Mouse (Mus musculus) layer of hippocampus, adult 9-11 months (tissue): ENCODE data around the gene Wdhd1.
"Not testable (repeated sequence)": the region's sequence is repeated elsewhere in the genome, so short reads cannot be mapped to it uniquely, and the experiment has no call there.

Experiments
- DNase-seq: peaks from one replicate; pipeline ENCODE4 v3.0.0; 2022

Wdhd1 gene

DNA sequence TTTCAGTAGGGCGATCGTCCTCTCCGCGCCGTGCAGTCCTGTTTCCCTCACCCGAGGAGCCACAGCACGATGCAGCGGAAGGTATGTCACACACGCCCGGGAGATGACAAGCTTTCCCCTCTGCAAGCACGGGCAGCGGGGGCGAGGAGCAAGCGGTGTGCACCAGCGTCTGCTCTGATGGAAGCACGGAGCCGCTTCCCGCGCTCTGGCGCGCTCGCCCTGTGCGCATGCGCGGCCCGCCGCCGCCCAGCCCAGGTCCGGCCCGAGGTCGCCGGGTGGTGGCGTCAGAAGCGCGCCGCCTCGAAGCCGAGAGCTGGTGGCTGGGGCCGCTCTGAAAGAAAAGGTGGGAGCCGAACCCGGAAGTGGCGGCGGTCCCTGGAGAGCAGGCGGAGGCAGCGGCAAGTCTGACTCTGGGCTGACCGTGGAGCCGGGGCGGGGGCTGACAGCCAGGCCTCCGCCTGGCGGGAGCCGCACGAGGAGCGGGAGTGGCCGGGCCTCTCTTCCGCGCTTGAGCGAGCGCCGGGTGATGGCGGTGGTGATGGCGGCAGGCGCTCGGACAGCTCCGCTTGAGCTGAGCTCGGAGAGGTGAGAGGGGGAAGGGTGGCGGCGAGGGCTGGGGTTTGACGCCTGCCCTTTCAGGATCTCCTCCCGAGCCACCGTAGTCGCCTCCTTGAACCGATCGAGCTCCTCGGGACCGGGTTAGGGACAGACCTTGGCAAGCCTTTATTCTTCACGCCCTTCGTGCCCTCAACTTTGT lies at the start of gene Wdhd1, which contains the start of gene Socs4:
Gene Wdhd1 (minus strand): TSS at position 221 of the 757 bp plus-strand sequence.
Gene Socs4 (plus strand): TSS at position 295 of the 757 bp plus-strand sequence.
- peak; percentile 93 for DNase-seq

DNA sequence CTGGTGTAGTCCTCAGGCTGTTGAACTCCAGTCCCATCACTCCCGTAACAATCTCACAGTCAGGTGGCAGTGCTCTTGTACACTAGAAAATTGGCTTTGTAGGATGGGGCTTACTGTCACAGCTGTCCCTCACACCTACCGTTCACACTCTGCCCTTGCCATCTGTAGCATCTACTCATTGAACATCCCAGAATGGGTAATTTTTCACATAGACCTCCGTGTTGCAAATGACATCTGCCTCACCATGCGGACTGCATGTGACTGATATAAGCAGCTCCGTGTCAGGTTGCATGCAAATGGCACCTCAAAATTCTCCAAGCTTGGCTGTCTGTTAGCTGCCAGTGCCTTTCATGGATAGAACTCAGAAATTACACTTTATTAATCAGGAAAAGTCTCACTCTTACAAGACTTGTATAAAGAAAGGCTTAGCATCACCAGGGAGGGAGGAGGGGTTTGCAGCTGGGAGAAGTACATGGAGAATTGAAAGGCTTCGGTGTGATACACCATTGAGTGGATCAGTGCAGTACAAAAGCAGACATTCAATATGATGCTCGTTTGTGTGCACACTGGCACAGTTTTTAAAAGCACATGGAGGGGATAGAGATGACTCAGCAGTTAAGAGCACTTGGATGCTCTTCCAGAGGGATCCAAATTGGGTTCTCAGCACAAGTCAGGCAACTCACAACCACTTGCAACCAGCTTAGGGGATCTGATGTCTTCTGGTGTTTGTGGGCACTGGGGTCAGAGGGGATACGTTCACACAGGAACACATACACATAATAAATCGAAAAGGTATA lies 49.5 kb upstream of the Wdhd1 start:
- DNase-seq = peak; percentile 51

DNA sequence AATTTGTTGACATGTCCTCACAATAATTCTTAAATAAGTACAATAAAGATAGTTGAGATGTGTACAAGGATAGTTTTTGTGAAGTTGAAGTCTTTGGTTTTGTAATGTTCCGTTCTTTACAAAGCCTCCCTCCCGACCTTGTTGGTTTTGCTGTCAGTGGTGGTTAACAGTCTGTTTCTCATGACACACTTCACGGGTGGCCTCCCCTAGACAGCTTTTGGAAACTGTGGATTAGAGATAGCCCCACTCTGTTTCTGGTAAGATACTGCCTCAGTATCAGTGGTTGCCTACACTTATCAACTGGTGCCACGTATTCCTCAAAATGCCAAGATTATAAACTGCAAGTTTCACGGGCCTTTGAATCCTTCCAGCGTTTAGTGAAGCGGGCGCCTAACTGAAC lies 44.9 kb upstream of the Wdhd1 start:
- DNase-seq = not testable (repeated sequence)

DNA sequence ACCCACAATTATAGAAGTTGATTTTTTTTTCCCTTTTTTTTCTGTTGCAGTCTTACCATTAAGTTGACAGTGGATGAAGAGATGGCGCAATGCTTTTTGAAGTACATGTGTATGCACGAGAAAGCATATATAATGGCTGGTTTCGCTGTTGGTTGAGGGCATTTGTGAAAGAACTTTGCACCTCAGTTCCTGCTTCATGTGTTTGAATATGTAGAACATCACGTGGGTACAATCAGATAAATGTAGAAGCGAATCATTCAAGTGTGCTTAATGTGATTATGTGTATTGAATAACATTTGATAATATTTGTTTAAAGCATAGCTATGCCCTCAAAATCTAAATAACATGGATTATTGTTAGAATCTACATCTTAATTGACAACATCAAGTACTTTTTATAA lies 42.7 kb upstream of the Wdhd1 start:
- no peak for DNase-seq

DNA sequence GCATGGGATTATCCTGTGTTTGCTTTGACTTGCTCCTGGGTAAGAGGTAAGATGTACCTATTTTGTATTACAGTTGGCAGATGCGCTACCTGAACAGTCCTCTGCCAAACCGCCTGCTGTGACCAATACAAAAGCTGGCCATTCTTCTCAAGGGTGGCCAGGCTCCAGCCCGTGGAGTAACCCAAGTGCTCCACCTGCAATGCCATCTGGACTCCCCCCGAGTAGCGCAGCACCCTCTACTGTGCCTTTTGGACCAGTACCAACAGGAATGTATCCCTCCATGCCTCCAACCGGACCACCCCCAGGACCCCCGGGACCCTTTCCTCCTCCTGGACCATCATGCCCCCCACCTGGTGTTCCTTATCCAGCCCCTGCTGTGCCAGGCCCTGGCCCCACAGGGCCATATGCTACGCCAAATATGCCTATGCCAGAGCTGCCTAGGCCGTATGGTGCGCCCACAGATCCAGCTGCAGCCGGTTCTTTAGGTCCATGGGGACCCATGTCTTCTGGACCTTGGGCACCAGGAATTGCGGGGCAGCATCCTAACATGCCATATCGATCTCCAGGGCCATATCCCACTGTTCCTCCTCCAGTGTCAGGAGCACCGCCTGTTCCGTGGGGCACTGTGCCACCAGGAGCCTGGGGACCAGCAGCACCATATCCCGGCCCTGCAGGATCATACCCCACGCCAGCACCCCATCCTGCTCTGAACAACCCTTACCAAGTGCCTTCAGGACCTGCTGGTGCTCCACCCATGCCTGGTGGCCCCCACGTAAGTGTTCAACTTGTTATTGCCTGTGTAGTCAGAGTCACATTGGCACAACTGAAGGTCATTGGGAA lies 33.9 kb upstream of the Wdhd1 start:
- DNase-seq = no peak

DNA sequence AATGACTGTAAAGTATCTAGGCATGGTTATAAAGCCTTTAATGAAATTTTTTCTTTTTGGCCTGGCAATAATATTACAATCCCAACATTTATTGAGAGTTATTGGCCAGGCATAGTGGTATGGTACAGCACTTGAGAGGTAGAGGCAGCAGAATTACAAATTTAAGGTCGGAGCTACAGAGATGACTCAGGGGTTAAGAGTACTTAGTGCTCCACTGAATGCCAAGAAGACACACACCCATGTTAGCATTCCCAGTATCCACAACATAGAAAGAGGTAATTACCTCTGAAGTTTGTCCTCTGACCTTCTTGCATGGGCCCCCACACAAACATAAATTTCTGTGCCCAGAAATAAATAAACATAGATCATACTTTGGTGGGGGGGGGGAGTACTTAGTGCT lies 32.4 kb upstream of the Wdhd1 start:
- no peak for DNase-seq

DNA sequence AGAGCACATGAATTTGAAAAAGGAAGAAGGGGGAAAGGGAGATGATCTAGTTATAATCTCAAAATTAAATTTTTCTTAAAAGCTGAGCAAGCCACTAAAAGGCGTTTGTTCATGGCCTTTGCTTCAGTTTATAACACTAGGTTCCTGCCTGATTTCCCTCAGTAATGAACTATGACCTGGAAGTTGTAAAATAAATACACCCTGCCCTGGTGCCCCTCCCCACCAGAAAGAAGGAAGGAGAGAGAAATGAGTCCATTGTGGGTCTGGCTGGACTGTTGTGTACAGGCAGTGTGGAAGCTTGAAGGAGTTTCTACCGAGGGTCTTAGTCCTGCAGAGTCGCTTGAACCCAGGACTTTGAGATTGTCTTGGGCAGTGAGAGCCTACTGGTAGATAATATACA lies 31.0 kb upstream of the Wdhd1 start:
- DNase-seq = no peak

DNA sequence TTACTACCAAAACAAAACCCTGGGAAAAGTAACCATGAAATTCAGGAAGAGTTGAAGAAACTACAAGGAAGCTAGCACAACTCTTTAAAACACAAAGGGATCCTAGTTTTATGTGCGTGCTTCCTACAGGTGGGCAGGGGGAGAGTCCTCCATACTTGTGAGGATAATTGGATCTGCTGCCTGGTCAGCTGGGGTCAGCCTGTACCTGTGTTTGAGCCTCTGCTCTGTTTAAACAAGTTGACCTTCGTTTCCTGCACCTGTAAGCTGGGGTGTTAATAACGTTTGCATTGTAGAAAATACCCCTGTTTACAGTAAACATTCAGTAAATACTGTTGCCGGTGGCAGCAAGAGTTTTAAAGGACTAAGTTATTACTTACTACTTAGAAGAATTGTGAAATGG lies 29.3 kb upstream of the Wdhd1 start:
- no peak for DNase-seq

DNA sequence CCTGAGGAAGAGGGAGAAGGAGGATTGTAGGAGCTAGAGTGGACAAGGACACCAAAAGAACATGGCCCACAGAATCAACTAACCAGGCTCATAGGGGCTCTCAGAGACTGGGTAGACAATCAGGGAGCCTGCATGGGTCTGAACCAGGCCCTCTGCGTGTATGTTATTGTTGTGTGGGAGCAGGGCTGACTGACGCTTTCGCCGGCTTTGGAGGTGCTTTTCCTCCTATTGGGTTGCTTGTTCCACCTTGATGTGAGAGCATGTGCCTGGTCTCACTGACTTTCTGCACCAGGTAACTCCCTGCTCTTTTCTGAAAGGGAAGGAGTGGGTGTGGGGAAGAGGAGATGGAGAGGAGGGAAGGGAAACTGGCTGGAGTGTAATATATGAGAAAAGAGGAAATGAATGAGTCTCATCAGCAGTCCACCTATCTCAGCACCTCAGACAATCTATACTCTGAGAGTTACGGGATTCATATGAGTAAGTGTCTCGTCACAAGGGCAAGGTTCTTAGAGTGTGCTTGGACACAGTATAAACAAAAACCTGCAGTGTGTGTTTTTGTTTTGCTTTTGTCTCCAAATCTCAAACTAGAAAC lies 28.3 kb upstream of the Wdhd1 start:
- DNase-seq = no peak

DNA sequence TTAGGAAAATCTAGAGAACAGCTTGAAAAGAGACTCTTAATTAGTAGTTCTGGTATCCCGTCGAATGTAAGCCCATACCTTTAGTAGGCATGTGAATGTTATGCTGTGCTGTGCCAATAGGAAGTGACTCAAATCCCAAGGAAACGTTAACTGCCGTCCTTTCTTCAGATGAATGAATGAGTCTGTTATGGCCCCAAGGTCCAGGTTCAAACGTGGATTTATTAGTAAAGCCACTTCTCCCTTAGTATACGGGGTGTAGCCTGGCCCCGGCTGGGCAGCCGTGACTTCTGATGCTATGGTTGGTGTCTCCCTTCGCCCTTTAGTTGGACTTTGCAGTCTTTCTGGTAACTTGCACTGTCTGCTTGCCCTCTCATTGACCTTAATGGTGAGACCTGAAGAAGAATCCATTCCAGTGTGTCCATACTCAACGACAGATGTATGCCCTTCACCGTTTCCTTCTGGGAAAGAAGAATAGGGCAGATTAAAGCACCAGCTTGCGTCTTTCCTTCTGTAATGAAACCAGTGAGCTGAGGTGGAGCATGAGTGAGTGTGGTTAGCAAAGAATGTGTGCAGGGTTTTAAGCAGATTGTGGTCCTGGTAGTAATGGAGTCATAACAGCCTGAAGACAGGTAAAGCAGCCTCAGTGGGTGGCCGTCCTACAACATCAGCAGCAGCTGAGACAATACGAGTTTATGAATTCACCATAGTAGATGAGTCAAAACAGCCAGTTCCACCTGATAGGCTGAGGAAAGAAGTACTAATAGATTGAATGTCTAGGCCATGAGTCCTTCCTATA lies 26.4 kb upstream of the Wdhd1 start:
- no peak for DNase-seq

DNA sequence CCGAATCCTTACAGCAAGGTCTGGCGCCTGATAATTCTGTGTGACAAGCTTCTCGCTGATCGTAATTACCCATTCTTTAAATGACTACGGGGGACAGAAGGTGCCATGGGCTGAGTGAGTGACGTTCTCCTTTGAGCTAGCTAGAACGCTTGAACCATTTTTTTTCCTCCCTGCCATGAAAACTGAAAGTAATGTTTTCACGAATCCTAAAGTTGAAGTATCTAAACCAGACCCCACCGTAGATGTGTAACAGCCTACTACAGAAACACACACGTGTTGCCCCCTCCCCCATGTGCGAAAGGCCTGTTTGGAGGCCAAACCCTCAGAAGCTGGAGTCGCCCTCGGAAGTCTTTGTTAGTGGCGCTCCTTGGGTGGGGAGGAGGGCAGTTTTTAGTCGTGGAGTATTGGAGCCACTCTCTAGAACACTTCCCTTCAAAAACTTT lies 22.2 kb upstream of the Wdhd1 start:
- no peak for DNase-seq

DNA sequence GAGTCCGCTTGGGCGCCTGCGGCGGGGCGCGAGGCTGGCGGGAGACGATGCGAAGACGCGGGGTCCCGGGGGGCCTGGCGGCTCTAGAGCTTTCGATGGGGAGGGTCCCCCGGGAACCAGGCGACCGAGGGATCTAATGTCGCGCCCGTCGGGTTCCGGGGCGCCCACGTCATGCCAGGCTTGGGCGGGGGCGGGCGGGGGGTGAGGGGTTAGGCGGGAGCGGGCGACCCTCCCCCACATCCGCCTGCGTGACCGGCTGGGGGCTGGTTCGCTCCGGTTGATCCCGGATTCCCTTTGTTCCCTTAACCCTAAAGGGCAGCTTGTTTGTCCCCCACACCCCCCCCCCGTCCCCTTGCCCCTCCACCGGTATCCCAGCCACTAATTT lies 21.7 kb upstream of the Wdhd1 start:
- no peak for DNase-seq

DNA sequence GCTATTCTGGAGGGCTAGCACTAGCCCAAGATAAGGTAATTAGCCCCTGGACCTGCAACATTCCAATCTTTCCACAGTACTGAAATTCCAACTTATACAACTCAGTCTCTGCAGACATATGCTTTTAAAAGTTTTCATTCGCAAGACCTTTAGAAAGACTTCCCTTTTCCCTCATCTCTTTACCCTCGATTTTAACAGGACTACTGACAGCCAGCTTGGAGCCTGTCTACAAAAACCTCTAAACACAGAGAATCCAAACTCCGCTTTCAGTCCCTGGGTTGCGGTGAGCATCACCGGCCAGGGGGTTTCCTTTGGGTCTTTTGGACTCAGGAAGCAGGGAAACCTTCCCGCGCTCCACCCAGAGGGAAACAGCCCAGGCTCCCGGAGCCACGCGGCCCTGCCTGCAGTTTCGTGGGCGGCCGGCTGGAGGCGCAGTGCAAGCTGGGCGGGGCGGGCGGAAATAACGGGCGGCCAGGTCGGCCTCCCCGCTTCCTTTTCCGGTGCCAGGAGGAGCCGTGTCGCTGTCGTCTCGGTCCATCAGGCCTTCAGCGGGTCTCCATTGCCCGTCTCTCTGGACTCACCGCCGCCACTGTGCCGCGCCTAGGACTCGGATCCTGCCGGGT lies 21.2 kb upstream of the Wdhd1 start, which contains the start of gene Mapk1ip1l:
Gene Mapk1ip1l (plus strand): TSS at position 482 of the 623 bp plus-strand sequence.
- peak; percentile 84 for DNase-seq

DNA sequence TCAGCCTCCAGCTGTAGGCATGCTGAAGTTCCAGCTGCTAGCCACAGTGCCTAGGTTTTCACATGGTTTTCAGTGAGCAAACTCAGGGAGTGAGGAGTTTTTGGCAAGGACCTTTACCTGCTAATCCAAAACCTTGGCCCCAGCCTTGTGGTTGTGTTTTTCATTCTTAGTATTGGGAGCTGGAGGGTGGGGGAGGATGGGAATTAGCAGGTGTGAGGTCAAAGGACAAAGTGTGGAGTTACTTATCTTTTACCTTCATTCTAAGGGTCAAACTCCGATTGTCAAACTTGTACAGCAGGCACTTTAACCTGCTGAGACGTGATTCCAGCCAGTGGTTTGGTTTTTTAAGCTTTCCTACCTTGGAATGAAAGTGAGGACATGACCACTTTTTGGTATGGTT lies 19.6 kb upstream of the Wdhd1 start:
- DNase-seq = no peak

DNA sequence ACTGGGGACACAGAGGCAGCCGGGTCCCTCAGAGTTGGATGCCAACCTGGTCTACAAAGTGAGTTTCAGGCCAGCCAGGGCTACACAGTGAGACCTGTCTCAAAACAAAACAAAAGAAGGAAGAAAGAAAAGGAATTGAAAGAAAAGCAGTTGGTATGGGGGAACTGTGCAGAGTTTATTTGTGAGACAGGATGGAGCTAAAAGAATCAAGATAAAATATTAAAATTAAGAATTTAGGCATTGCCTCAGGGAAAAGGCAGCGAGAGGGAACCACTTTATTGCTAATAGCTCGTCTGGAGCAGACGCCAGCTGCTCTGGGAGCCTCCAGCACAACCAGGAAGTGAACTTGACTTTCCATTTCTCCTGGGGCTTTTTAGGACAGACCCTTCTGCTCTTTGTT lies 17.5 kb upstream of the Wdhd1 start:
- no peak for DNase-seq

DNA sequence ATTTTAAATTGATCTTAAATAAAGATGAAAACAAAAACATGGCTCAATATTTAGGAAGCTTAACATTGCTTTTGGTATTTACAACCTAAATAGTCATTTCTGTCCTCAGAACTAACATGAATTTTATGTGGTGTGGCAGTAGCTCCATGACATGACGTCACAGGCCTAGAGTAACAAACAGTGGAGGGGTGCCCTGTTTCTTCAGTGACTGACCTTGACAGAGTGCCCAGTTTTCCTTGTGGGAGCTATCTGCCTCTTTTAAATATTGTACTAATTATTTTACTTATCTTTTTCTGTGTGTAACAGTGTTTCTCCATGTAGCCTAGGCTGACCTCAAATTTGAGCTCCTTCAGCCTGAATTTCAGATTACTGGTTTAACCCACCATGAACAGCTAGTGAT lies 15.1 kb upstream of the Wdhd1 start:
- no peak for DNase-seq

DNA sequence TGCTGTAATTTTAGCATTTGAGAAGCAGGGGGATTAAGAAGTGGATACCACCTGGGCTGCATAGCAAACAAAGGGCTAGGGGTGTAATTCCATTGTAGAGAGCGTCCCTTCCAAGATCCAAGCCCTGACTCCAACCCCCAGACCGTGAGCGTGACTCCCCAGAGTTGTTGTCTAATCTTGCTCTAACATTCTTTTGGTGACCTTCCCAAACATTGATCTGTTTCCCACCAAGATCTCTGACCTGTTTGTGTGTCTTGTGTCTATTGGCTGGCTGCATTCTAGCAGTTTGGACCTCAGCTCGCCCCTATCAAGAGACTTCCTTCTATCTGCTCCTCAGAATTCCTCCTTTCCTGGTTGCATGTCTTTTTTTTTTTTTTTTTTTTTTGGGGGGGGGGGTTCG lies 10.4 kb upstream of the Wdhd1 start:
- DNase-seq = no peak

DNA sequence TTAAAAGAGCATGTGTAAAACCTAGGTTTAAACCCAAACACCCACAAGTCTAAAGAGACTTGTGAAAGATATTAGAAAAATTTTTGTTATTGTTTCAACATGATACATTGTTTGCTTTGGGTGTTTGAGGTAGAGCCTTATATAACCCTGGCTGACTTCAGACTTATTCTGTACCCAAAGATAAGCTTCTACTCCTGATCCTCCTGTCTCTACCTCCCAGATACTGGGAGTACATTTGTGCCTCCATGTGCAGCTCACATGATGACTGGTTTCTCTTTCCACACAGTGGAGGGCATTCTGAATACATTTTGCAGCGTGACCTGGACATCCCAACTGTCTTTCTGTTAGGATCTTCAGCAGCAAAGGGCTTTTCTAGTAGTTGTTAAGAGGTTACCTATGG lies 9.6 kb upstream of the Wdhd1 start:
- DNase-seq = no peak

DNA sequence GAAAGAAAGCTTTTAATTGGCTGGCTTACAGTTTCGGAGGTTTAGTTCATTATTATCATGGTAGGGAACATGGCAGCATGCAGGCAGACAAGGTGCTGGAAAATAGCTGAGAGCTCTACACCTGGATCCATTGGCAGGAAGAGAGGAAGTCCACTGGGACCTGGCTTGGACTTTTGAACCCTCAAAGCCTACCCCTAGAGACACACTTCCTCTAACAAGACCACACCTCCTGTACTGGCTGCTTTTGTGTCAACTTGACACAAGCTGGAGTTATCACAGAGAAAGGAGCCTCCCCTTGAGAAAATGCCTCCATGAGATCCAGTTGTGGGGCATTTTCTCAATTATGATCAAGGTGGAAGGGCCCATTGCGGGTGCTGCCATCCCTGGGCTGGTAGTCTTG lies 8.6 kb upstream of the Wdhd1 start:
- no peak for DNase-seq

DNA sequence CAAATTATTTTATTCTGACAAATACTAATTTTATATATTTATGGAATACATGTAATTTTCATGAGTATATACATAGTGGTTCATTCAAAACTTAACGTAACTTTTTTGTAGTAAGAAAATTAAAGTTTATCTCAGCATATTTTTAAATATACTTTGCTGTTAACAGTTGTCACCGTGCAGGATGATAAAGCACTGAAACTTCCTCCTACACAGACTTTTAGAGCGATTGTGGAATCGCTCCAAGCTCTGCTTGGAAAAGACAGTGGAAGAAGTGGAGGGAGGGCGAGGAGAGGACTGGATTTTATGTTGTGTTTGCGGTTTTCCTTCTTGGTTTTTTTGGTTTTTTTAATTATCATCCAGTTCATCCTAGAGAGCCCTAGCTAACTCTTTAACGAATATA lies 6.9 kb upstream of the Wdhd1 start:
- no peak for DNase-seq

DNA sequence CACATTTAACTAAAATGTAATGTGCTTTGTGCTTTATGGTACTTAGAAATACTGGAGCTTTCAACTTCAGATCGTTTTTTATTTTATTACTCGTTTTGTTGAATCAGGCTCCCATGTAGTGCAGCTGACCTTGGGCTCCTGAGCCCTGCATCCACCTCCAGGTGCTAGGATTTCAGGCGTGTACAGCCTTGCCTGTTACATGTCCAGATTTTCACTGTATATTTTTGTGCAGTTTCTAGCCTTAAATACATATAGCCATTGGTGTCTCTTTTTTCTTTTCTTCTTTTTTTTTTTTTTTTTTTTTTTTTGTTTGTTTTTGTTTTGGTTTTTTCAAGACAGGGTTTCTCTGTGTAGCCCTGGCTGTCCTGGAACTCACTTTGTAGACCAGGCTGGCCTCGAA lies 4.9 kb upstream of the Wdhd1 start:
- DNase-seq = no peak

DNA sequence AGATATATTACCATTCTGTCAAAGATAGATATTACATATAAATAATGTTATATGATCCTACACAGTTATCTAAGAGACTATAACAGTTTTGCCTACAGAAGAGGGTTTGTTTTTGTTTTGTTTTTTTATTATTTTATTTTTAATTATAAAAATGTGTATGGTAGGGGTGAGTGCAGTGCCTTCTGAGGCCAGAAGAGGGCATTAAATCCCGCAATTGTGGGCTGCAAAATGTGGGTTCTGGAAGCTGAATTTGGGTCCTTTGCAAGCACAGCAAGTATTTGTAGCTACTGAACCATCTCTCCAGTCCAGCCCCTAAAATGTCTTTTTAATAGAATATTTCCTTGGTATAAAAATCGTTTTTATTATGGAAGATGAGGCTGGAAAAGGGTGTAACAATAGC lies 2.4 kb upstream of the Wdhd1 start:
- no peak for DNase-seq
